Mouse (Mus musculus): ENCODE data around the gene Ppan.

DNA sequence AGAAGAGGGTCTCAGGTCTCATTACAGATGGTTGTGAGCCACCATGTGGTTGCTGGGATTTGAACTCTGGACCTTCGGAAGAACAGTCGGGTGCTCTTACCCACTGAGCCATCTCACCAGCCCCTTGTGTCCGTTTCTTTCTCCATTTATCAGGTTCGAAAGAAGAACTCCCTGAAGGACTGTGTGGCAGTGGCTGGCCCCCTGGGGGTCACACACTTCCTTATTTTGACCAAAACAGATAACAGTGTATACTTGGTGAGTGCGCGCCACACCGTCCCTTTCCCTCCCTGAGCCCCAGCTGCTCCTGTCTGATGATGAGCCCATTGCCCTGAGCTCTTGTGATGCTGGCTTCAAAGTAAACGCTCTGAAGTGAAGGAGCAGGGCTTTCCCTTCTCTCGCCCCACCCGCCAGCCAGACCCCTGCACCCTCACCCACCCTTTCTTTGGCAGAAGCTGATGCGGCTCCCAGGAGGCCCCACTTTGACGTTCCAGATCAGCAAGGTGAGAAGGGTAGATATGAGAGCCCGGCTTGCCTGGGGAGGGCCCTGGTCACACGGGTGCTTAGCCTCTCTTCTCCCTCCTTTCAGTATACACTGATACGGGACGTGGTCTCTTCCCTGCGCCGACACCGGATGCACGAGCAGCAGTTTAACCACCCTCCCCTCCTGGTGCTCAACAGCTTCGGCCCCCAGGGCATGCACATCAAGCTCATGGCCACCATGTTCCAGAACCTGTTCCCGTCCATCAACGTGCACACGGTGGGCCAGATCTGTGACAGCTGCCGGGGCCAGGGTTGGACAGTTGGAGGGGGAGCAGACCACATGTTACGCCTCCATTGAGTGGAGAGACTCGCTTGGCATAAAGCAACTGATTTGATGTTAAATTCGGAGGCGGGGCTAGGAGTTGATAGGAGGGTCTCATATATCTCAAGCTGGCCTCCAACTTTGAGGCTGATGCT is 1.5 kb downstream of the Ppan start:
- TF ChIP-seq POLR2AphosphoS2 (IDR thresholded peaks at IDR 0.05; ENCODE audit: insufficient read length, low read depth) (no peak), MAX (IDR thresholded peaks at IDR 0.05; ENCODE audit: low read depth) (no peak), SRF (IDR thresholded peaks at IDR 0.05; ENCODE audit: control insufficient read depth, insufficient read length, low read depth) (no peak), CEBPB (IDR thresholded peaks at IDR 0.05; ENCODE audit: insufficient read depth, poor library complexity, severe bottlenecking) (no peak), POLR2A (IDR thresholded peaks at IDR 0.05; ENCODE audit: insufficient read length, low read depth) (no peak), E2F4 (IDR thresholded peaks at IDR 0.05; ENCODE audit: insufficient read depth) (no peak), TCF12 (IDR thresholded peaks at IDR 0.05; ENCODE audit: insufficient read depth, poor library complexity, severe bottlenecking) (no peak), MYOG (IDR thresholded peaks at IDR 0.05; ENCODE audit: control insufficient read depth in 1 of 3, insufficient read depth in 1 of 3, insufficient read length in 2 of 3, low read depth in 2 of 3) (peak in 2 of 3 experiments; percentile 72 to 76)

All from myocyte (in vitro differentiated cells).